Mouse (Mus musculus): Measurements from ENCODE around the gene Gli3.

DNA sequence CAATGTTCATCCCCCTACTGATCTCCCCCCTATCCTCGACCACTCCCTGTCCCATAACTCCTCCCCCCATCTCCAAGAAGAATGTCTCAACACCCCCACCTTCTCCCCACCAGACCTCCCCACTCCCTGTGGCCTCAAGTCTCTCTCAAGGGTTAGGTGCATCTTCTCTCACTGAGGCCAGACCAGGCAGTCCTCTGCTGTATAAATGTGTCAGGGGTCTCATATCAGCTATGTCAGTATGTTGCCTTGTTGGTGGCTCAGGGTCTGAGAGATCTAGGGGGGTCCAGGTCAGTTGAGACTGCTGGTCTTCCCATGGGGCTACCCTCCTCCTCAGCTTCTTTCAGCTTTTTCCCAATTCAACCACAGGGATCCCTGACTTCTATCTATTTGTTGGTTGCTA, 220.0 kb downstream of the Gli3 start:
- TF ChIP-seq CTCF (IDR thresholded peaks at IDR 0.05; ENCODE audit: low read depth): no peak
- TF ChIP-seq EP300 (IDR thresholded peaks at IDR 0.05; ENCODE audit: low read depth): no peak
